Mouse (Mus musculus) embryonic facial prominence, embryonic 11.5 days (tissue): ENCODE results near the gene Ube3b. TPM values are rescaled to one million over a fixed set of nuclear protein-coding genes. Genes with fewer than 3 reads are reported as not detected.
A peak's percentile ranks its signal among the peaks of the same experiment; 100 is the strongest.

Experiments
- ATAC-seq: fragments of 200-750 bp; cut with Nextera tagmentation; replicated peaks from 2 replicates; pipeline ENCODE4 v1.8.0; 2017; ENCODE audit warnings: low read depth; ENCODE audit not compliant: insufficient number of reproducible peaks, low FRiP score, low TSS enrichment
- DNase-seq: peaks from one replicate; pipeline ENCODE4 v3.0.0-alpha.2; 2015; ENCODE audit warnings: low spot score
- H3K27ac ChIP-seq: fragments of 300-500 bp; sonication (generic); replicated peaks from 2 replicates; pipeline ENCODE4 v1.5.1; 2014; ENCODE audit warnings: mild to moderate bottlenecking, low read depth, low read length, control low read depth
- H3K27me3 ChIP-seq: fragments of 300-500 bp; sonication (generic); 2 replicates; pipeline ENCODE4 v1.6.1; 2014; ENCODE audit warnings: mild to moderate bottlenecking, low read length, moderate library complexity, mixed read lengths; ENCODE audit not compliant: control insufficient read depth, insufficient read depth
- H3K36me3 ChIP-seq: fragments of 300-500 bp; sonication (generic); replicated peaks from 2 replicates; pipeline ENCODE4 v1.6.1; 2014; ENCODE audit warnings: low read depth, mild to moderate bottlenecking, low read length, moderate library complexity, mixed read lengths; ENCODE audit not compliant: control insufficient read depth, insufficient read depth
- H3K4me1 ChIP-seq: fragments of 300-500 bp; sonication (generic); 2 replicates; pipeline ENCODE4 v1.6.1; 2014; ENCODE audit warnings: low read length, mixed read lengths; ENCODE audit not compliant: control insufficient read depth, insufficient read depth
- H3K4me2 ChIP-seq: fragments of 300-500 bp; sonication (generic); 2 replicates; pipeline ENCODE4 v1.6.1; 2014; ENCODE audit warnings: low read depth, mild to moderate bottlenecking, control low read depth, low read length, moderate library complexity
- H3K4me3 ChIP-seq: fragments of 300-500 bp; sonication (generic); 2 replicates; pipeline ENCODE4 v1.5.1; 2014; ENCODE audit warnings: low read depth, low read length, control low read depth
- H3K9ac ChIP-seq: fragments of 300-500 bp; sonication (generic); replicated peaks from 2 replicates; pipeline ENCODE4 v1.6.1; 2014; ENCODE audit warnings: mild to moderate bottlenecking, control low read depth, low read length
- H3K9me3 ChIP-seq: fragments of 300-500 bp; sonication (generic); replicated peaks from 2 replicates; pipeline ENCODE4 v1.6.1; 2016; ENCODE audit warnings: mild to moderate bottlenecking, low read length, inconsistent platforms, mixed read lengths; ENCODE audit not compliant: control insufficient read depth
- WGBS: fragments of 180-500 bp; shearing (Covaris S2); extraction: QIAGEN DNeasy Blood & Tissue Kit; methylation state at CpG from one replicate; pipeline ENCODE4 v1.1.7; 2014; 5-methylcytosine and 5-hydroxymethylcytosine counted together
- polyA plus RNA-seq: library from polyadenylated mRNA; unstranded; fragments of >200 nt; fragmentation: Nextera tagmentation; extraction: Ambion mirVana; gene quantifications from 2 replicates; pipeline ENCODE4 v1.2.1, GENCODE M21; 2014

Ube3b gene
- polyA plus RNA-seq, 1 experiment from 2014 or later, result 42.3 TPM

DNA sequence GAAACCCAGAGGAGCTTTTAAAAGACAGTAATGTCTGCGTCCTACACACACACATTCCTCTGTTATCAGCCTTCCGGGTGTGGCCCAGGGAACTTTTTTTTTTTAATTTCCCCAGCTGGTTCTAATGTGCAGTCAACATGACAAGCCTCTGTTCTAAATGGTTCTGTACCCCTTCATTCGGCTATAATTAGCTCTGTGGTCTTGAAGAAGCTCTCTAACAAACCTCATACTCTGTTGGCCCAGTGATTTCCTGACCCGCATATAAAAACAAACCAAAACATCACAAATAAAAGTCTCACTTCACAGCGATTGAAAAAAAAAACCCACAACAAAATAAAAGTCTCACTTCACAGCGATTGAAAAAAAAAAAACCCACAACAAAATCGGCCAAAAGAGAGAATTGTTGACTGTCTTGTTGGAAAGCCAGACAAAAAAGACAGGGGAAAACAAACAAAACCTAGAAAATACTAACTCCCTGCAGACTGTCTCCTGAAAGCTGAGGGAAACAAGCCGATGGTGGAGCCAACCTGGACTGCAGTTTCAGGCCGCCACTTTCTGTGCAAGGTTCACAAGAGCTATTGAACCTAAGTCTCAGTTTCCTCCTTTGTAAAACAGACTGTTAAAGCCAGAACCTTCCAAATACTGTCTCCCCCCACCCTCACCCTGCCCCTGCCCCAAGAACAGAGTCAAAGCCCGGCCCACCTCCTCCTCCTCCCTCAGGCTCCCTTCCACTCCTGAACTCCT, 2.1 kb upstream of the Ube3b start:
- no peak for ATAC-seq
- no peaks in the 10 kb centered on the region for H3K27me3 ChIP-seq
- H3K27ac ChIP-seq, result no peak overlapping the region
- H3K9ac ChIP-seq, result no peak overlapping the region
- H3K4me3 ChIP-seq, result no peak overlapping the region
- peaks cover 3% of the 10 kb centered on the region; the same call in 1 of the 2 replicates for H3K4me1 ChIP-seq
- DNase-seq, result no peak
- 56% methylated on average over 10 of the region's 10 CpGs for WGBS
- H3K9me3 ChIP-seq, result no peaks in the 10 kb centered on the region
- peaks cover 10% of the 10 kb centered on the region for H3K36me3 ChIP-seq
- peak overlapping the region; percentile 74; the same call in 1 of the 2 replicates for H3K4me2 ChIP-seq

GRCm38 (mm10) chr5:114378936-114379335, 1.5 kb upstream of the Ube3b start:
- peak overlapping the region; percentile 96 for H3K9ac ChIP-seq
- peaks cover 6% of the 10 kb centered on the region; the same call in 1 of the 2 replicates for H3K36me3 ChIP-seq
- 30% methylated on average over 6 of the region's 6 CpGs for WGBS
- peak overlapping the region; percentile 89 for H3K4me3 ChIP-seq
- ATAC-seq, result no peak
- no peak overlapping the region for H3K27ac ChIP-seq
- H3K4me2 ChIP-seq, result peak overlapping the region; percentile 74
- DNase-seq, result no peak
- peaks cover 3% of the 10 kb centered on the region; the same call in 1 of the 2 replicates for H3K4me1 ChIP-seq
- no peaks in the 10 kb centered on the region for H3K27me3 ChIP-seq
- no peaks in the 10 kb centered on the region for H3K9me3 ChIP-seq

GRCm38 (mm10) chr5:114379763-114380162, 644 bp upstream of the Ube3b start:
- peak; percentile 15 for DNase-seq
- Histone ChIP-seq H3K27ac (peak overlapping the region; percentile 76), H3K4me1 (peaks cover 3% of the 10 kb centered on the region; the same call in 1 of the 2 replicates)

DNA sequence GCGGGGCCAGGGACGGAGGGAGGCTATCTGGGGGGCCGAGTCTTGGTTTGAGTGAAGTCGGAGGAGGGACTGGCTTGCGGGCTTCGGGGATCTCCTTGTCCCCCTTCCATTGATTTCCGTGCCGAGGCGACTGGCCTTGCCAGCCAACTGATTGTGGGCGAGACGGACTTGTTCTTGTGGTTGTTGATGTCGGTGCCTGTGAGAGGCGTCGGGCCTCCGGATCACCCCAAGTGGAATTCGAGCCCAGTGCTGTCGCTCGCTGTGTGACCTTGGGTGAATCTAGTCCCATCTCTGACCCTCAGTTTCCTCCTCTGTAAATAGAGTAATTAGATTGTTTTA, 575 bp downstream of the Ube3b start:
- under 1% methylated on average over 18 of the region's 18 CpGs for WGBS
- ATAC-seq, result 0 out of 2 replicates have a peak, but pooled peaks have one; percentile 25
- H3K27me3 ChIP-seq, result no peaks in the 10 kb centered on the region
- peak overlapping the region; percentile 89 for H3K4me3 ChIP-seq
- H3K36me3 ChIP-seq, result no peaks in the 10 kb centered on the region; the same call in 1 of the 2 replicates
- peaks cover 3% of the 10 kb centered on the region; the same call in 1 of the 2 replicates for H3K4me1 ChIP-seq
- peak overlapping the region; percentile 74 for H3K4me2 ChIP-seq
- DNase-seq, result peak; percentile 15
- H3K27ac ChIP-seq, result peak overlapping the region; percentile 48
- peak overlapping the region; percentile 96 for H3K9ac ChIP-seq
- no peaks in the 10 kb centered on the region for H3K9me3 ChIP-seq

More at GRCm38 (mm10) chr5:114379763-114380162, 644 bp upstream of the Ube3b start:
- Histone ChIP-seq H3K4me3 (peak overlapping the region; percentile 89), H3K4me2 (peak overlapping the region; percentile 74), H3K9me3 (no peaks in the 10 kb centered on the region), H3K36me3 (0 out of 2 replicates have a peak, but pooled peaks cover under 1% of the 10 kb centered on the region), H3K9ac (peak overlapping the region; percentile 96), H3K27me3 (no peaks in the 10 kb centered on the region)
- 2% methylated on average over 20 of the region's 20 CpGs for WGBS
- peak; percentile 58 for ATAC-seq

- no peaks in the 10 kb centered on the region for H3K27me3 ChIP-seq
- no peak for ATAC-seq
- no peaks in the 10 kb centered on the region for H3K9me3 ChIP-seq
- no peak overlapping the region for H3K4me3 ChIP-seq
- peaks cover 3% of the 10 kb centered on the region; the same call in 1 of the 2 replicates for H3K4me1 ChIP-seq
- no peak overlapping the region for H3K27ac ChIP-seq
- WGBS, result 83% methylated on average over 9 of the region's 9 CpGs
- no peak overlapping the region for H3K4me2 ChIP-seq
- H3K9ac ChIP-seq, result no peak overlapping the region
- peak; percentile 54 for DNase-seq
- peaks cover 4% of the 10 kb centered on the region for H3K36me3 ChIP-seq
Observed at GRCm38 (mm10) chr5:114383184-114383904, 2.9 kb downstream of the Ube3b start.

- Histone ChIP-seq H3K9me3 (no peaks in the 10 kb centered on the region), H3K4me1 (peaks cover 3% of the 10 kb centered on the region; the same call in 1 of the 2 replicates), H3K27ac (no peak overlapping the region), H3K4me2 (no peak overlapping the region), H3K36me3 (peaks cover 7% of the 10 kb centered on the region), H3K27me3 (no peaks in the 10 kb centered on the region), H3K4me3 (no peak overlapping the region), H3K9ac (no peak overlapping the region)
- ATAC-seq, result no peak
- DNase-seq, result no peak
- WGBS, result 92% methylated on average over 8 of the region's 8 CpGs
Observed at GRCm38 (mm10) chr5:114384448-114384847, 4.0 kb downstream of the Ube3b start.

- Histone ChIP-seq H3K4me2 (no peak overlapping the region), H3K4me1 (no peaks in the 10 kb centered on the region), H3K4me3 (no peak overlapping the region), H3K9me3 (no peaks in the 10 kb centered on the region), H3K9ac (no peak overlapping the region), H3K27ac (no peak overlapping the region), H3K36me3 (peaks cover 9% of the 10 kb centered on the region), H3K27me3 (no peaks in the 10 kb centered on the region)
- no peak for ATAC-seq
- DNase-seq, result no peak
- WGBS, result 86% methylated on average over 9 of the region's 9 CpGs
Observed at GRCm38 (mm10) chr5:114393169-114393568, 12.8 kb downstream of the Ube3b start.

- H3K4me2 ChIP-seq, result no peak overlapping the region
- 89% methylated on average over 14 of the region's 14 CpGs for whole genome bisulfite sequencing
- no peak for DNase-seq
- H3K4me1 ChIP-seq, result no peaks in the 10 kb centered on the region
- H3K4me3 ChIP-seq, result no peak overlapping the region
- peaks cover 37% of the 10 kb centered on the region for H3K36me3 ChIP-seq
- no peaks in the 10 kb centered on the region for H3K9me3 ChIP-seq
- H3K9ac ChIP-seq, result no peak overlapping the region
- H3K27me3 ChIP-seq, result no peaks in the 10 kb centered on the region
- no peak overlapping the region for H3K27ac ChIP-seq
- ATAC-seq, result no peak
Observed at GRCm38 (mm10) chr5:114406592-114406991, 26.2 kb downstream of the Ube3b start.
